Mouse (Mus musculus) left cerebral cortex, postnatal 25 days (tissue): ENCODE results near the gene Tnrc6b. TPM values are rescaled to one million over a fixed set of nuclear protein-coding genes. Genes with fewer than 3 reads are reported as not detected.
"Not testable (repeated sequence)": the region's sequence is repeated elsewhere in the genome, so short reads cannot be mapped to it uniquely, and the experiment has no call there.

Experiments used
- DNase-seq, 2 experiments: peaks; one replicate each; pipeline ENCODE4 v3.0.0; 2022; ENCODE audit warnings: low spot score in 2 of 2, mixed read lengths in 1 of 2
- intact Hi-C: fragments of 180-260 bp; cut with DNase I; formaldehyde crosslinking; loops from one replicate; pipeline ENCODE4 v1.15.1; 2025
- total RNA-seq, 2 experiments: library from RNA; stranded (reverse); gene quantifications; 2 replicates each; pipeline ENCODE4 v1.2.3; 2021

Gene Tnrc6b
- total RNA-seq, 2 experiments from 2014 or later = 110 to 131 TPM

GRCm38 (mm10) chr15:80731511-80731910 is 20.4 kb downstream of the Tnrc6b start:
- no peak for DNase-seq
- intact Hi-C loops = loop anchor here (5.0 kb wide), 1 partner anchor 36 kb away; no protein-coding TSS in a partner anchor

GRCm38 (mm10) chr15:80732266-80733030 is 21.3 kb downstream of the Tnrc6b start:
- intact Hi-C loops = loop anchor here (5.0 kb wide), 1 partner anchor 35 kb away; no protein-coding TSS in a partner anchor
- DNase-seq = no peak

- DNase-seq = no peak
- intact Hi-C loops = no loop called here
Observed at GRCm38 (mm10) chr15:80735300-80735699, 24.2 kb downstream of the Tnrc6b start.

- intact Hi-C loops, DNase-seq: not testable (repeated sequence)
Observed at GRCm38 (mm10) chr15:80735708-80736107, 24.6 kb downstream of the Tnrc6b start.

- intact Hi-C loops = no loop called here
- DNase-seq = no peak
Observed at GRCm38 (mm10) chr15:80736553-80736952, 25.4 kb downstream of the Tnrc6b start.

- intact Hi-C loops = no loop called here
- no peak for DNase-seq
Observed at GRCm38 (mm10) chr15:80738244-80738643, 27.1 kb downstream of the Tnrc6b start.

GRCm38 (mm10) chr15:80739972-80740371 is 28.9 kb downstream of the Tnrc6b start:
- intact Hi-C loops = no loop called here
- no peak for DNase-seq

GRCm38 (mm10) chr15:80741836-80742235 is 30.7 kb downstream of the Tnrc6b start:
- intact Hi-C loops = no loop called here
- DNase-seq = no peak

GRCm38 (mm10) chr15:80742991-80743474 is 31.9 kb downstream of the Tnrc6b start:
- DNase-seq = no peak
- intact Hi-C loops = no loop called here

- intact Hi-C loops = no loop called here
- DNase-seq = no peak
Observed at GRCm38 (mm10) chr15:80743606-80744005, 32.5 kb downstream of the Tnrc6b start.

- no peak for DNase-seq
- intact Hi-C loops = no loop called here
Observed at GRCm38 (mm10) chr15:80744667-80745422, 33.7 kb downstream of the Tnrc6b start.

GRCm38 (mm10) chr15:80748979-80749378 is 37.9 kb downstream of the Tnrc6b start:
- DNase-seq = no peak
- intact Hi-C loops = no loop called here

GRCm38 (mm10) chr15:80753351-80753750 is 42.2 kb downstream of the Tnrc6b start:
- peak in 1 of 2 experiments; percentile 5 for DNase-seq

GRCm38 (mm10) chr15:80754103-80754502 is 43.0 kb downstream of the Tnrc6b start:
- no peak for DNase-seq
- intact Hi-C loops = no loop called here

More at GRCm38 (mm10) chr15:80753351-80753750, 42.2 kb downstream of the Tnrc6b start:
- intact Hi-C loops = no loop called here

GRCm38 (mm10) chr15:80759451-80759850 is 48.3 kb downstream of the Tnrc6b start:
- intact Hi-C loops = no loop called here
- DNase-seq = no peak

GRCm38 (mm10) chr15:80760504-80760903 is 49.4 kb downstream of the Tnrc6b start:
- intact Hi-C loops = no loop called here
- DNase-seq = no peak

GRCm38 (mm10) chr15:80760935-80761334 is 49.8 kb downstream of the Tnrc6b start:
- intact Hi-C loops = no loop called here
- DNase-seq = no peak

- intact Hi-C loops = no loop called here
- DNase-seq = no peak
Observed at GRCm38 (mm10) chr15:80762621-80763020, 51.5 kb downstream of the Tnrc6b start.

- DNase-seq = no peak
- intact Hi-C loops = loop anchor here (5.0 kb wide), 1 partner anchor 32 kb away; no protein-coding TSS in a partner anchor
Observed at GRCm38 (mm10) chr15:80764666-80765065, 53.6 kb downstream of the Tnrc6b start.

- no peak for DNase-seq
- intact Hi-C loops = loop anchor here (5.0 kb wide), 1 partner anchor 33 kb away; no protein-coding TSS in a partner anchor
Observed at GRCm38 (mm10) chr15:80765381-80765780, 54.3 kb downstream of the Tnrc6b start.
